Mouse (Mus musculus) myocyte (in vitro differentiated cells): ENCODE results near the gene Scn10a. TPM values are rescaled to one million over a fixed set of nuclear protein-coding genes. Genes with fewer than 3 reads are reported as not detected.

ENCODE experiments used
- H3K27me3 ChIP-seq: one replicate; pipeline ENCODE4 v1.6.1; 2011; ENCODE audit not compliant: control insufficient read depth, insufficient read depth, insufficient read length
- H3K36me3 ChIP-seq: one replicate; pipeline ENCODE4 v1.6.1; 2011; ENCODE audit not compliant: control insufficient read depth, insufficient read depth
- H3K4me2 ChIP-seq: one replicate; pipeline ENCODE4 v1.6.1; 2011; ENCODE audit warnings: low read depth, control low read depth
- H3K4me3 ChIP-seq: one replicate; pipeline ENCODE4 v1.5.1; 2011; ENCODE audit warnings: mild to moderate bottlenecking, control low read depth, moderate library complexity
- H3K79me2 ChIP-seq: one replicate; pipeline ENCODE4 v1.6.1; 2011; ENCODE audit not compliant: control insufficient read depth, insufficient read depth
- H3ac ChIP-seq: one replicate; pipeline ENCODE4 v1.6.1; 2011; ENCODE audit not compliant: control insufficient read depth, insufficient read length
- CEBPB ChIP-seq: IDR thresholded peaks from 2 replicates; pipeline ENCODE4 v1.6.1; 2011; ENCODE audit warnings: mild to moderate bottlenecking, moderate library complexity; ENCODE audit not compliant: poor library complexity, insufficient read depth, severe bottlenecking
- E2F4 ChIP-seq: IDR thresholded peaks from one replicate; pipeline ENCODE4 v1.6.1; 2011; ENCODE audit warnings: mild to moderate bottlenecking, control low read depth, moderate library complexity; ENCODE audit not compliant: insufficient read depth
- MAX ChIP-seq: IDR thresholded peaks from one replicate; pipeline ENCODE4 v1.6.1; 2011; ENCODE audit warnings: low read depth, mild to moderate bottlenecking, control low read depth
- MYOD1 ChIP-seq, 3 experiments: IDR thresholded peaks; one replicate each; pipeline ENCODE4 v1.6.1; 2011; ENCODE audit warnings: control low read depth in 2 of 3, low read depth in 2 of 3, mild to moderate bottlenecking in 2 of 3, moderate library complexity in 1 of 3; ENCODE audit not compliant: insufficient read length in 2 of 3, control insufficient read depth in 1 of 3
- MYOG ChIP-seq, 3 experiments: IDR thresholded peaks; one replicate each; pipeline ENCODE4 v1.6.1; 2011; ENCODE audit warnings: control low read depth in 2 of 3, low read depth in 2 of 3, mild to moderate bottlenecking in 2 of 3; ENCODE audit not compliant: insufficient read length in 2 of 3, control insufficient read depth in 1 of 3, insufficient read depth in 1 of 3
- POLR2A ChIP-seq: IDR thresholded peaks from one replicate; pipeline ENCODE4 v1.6.1; 2011; ENCODE audit warnings: low read depth, mild to moderate bottlenecking, control low read depth, moderate library complexity; ENCODE audit not compliant: insufficient read length
- POLR2AphosphoS2 ChIP-seq: IDR thresholded peaks from one replicate; pipeline ENCODE4 v1.6.1; 2011; ENCODE audit warnings: low read depth, control low read depth; ENCODE audit not compliant: insufficient read length
- REST ChIP-seq: IDR thresholded peaks from one replicate; pipeline ENCODE4 v1.6.1; 2011; ENCODE audit warnings: mild to moderate bottlenecking, control low read depth, moderate library complexity; ENCODE audit not compliant: insufficient read depth, insufficient read length
- SRF ChIP-seq: IDR thresholded peaks from one replicate; pipeline ENCODE4 v1.6.1; 2011; ENCODE audit warnings: low read depth; ENCODE audit not compliant: control insufficient read depth, insufficient read length
- TCF12 ChIP-seq: IDR thresholded peaks from one replicate; pipeline ENCODE4 v1.6.1; 2011; ENCODE audit warnings: mild to moderate bottlenecking, control low read depth; ENCODE audit not compliant: poor library complexity, insufficient read depth, severe bottlenecking
- TCF3 ChIP-seq: IDR thresholded peaks from one replicate; pipeline ENCODE4 v1.6.1; 2011; ENCODE audit warnings: low read depth, control low read depth; ENCODE audit not compliant: insufficient read length
- USF1 ChIP-seq: IDR thresholded peaks from one replicate; pipeline ENCODE4 v1.6.1; 2011; ENCODE audit warnings: low read depth, mild to moderate bottlenecking, control low read depth, moderate library complexity
- polyA plus RNA-seq: library from polyadenylated mRNA; unstranded; fragments of >200 nt; fragmentation: generic; extraction: Trizol; gene quantifications from one replicate; pipeline ENCODE4 v1.2.1, GENCODE M21; 2012; ENCODE audit warnings: missing spikeins

The Scn10a gene
- polyA plus RNA-seq, 1 experiment: 1.6 TPM

GRCm38 (mm10) chr9:119631393-119631898 is 87.7 kb downstream of the Scn10a start:
- Histone ChIP-seq H3ac (no peak overlapping the region), H3K27me3 (no peaks in the 10 kb centered on the region), H3K4me3 (no peak overlapping the region), H3K4me2 (peak overlapping the region; percentile 80), H3K79me2 (no peaks in the 10 kb centered on the region), H3K36me3 (no peaks in the 10 kb centered on the region)
- TF ChIP-seq REST (no peak), CEBPB (no peak), MYOD1 (IDR thresholded peaks at IDR 0.05; ENCODE audit: control insufficient read depth in 1 of 3, insufficient read length in 2 of 3, low read depth in 2 of 3) (no peak), E2F4 (no peak), TCF12 (no peak)

DNA sequence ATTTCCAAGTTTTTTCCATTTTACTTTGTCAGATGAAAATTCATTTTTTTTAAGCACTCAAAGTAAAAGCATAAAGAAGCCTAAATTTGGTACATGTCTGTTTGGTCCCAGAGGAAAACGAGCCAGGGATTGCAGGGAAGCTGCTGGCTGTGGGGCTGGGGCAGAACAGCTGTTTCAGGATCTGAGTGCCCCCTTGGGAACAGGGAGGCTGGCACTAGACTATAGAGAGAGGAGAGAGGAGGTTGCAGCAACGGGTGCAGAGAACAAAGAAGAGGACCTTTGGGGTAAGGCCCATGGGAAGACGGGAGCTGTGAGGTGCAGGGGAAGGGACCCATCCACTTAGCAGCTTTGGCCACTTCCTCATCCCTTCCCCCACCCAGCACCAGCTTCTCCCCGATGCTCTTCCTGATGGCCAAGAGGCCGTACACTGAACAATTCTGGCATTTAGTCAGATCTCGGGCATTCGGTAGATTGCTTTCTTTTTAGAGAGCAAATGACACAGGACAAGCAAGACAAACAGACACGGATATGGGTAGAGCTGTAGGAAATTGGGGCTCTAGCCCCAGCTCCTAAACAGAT is 90.3 kb downstream of the Scn10a start:
- Histone ChIP-seq H3K4me2 (peak overlapping the region; percentile 58), H3K4me3 (no peak overlapping the region), H3K36me3 (no peaks in the 10 kb centered on the region), H3K79me2 (no peaks in the 10 kb centered on the region), H3ac (no peak overlapping the region), H3K27me3 (no peaks in the 10 kb centered on the region)
- TF ChIP-seq POLR2AphosphoS2 (no peak), MAX (no peak), USF1 (no peak), TCF3 (no peak), E2F4 (no peak), CEBPB (0 out of 2 replicates have a peak, but pooled peaks have one; percentile 44), SRF (no peak), REST (no peak), MYOG (IDR thresholded peaks at IDR 0.05; ENCODE audit: control insufficient read depth in 1 of 3, insufficient read depth in 1 of 3, insufficient read length in 2 of 3, low read depth in 2 of 3) (peak in 2 of 3 experiments; percentile 69 to 74), POLR2A (no peak), TCF12 (peak; percentile 71), MYOD1 (IDR thresholded peaks at IDR 0.05; ENCODE audit: control insufficient read depth in 1 of 3, insufficient read length in 2 of 3, low read depth in 2 of 3) (peak in 2 of 3 experiments; percentile 85 to 87)

DNA sequence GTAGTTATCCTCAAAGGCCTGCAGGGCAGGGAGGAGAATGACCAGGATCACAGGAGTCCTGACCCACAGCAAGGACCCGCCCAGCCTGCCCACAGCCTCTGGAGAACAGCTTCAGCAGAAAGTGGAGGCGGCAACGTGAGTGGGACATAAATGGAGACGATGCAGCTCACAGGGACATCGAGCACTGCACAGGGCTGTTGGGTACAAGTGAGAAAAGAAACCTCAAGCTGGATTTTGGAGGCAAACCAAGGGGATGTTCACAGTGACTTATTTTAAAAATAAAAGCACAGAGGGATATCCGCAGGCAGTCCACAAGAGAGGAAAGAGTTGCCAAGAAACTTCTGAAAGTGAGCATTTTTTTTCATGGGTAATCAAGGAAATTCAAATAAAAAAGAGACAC is 91.9 kb downstream of the Scn10a start:
- H3K79me2 ChIP-seq: no peaks in the 10 kb centered on the region
- no peaks in the 10 kb centered on the region for H3K36me3 ChIP-seq
- H3K4me2 ChIP-seq: no peak overlapping the region
- H3ac ChIP-seq: no peak overlapping the region
- TF ChIP-seq E2F4 (no peak), POLR2AphosphoS2 (no peak), CEBPB (no peak), TCF3 (no peak), POLR2A (no peak), MYOD1 (IDR thresholded peaks at IDR 0.05; ENCODE audit: control insufficient read depth in 1 of 3, insufficient read length in 2 of 3, low read depth in 2 of 3) (no peak), MYOG (IDR thresholded peaks at IDR 0.05; ENCODE audit: control insufficient read depth in 1 of 3, insufficient read depth in 1 of 3, insufficient read length in 2 of 3, low read depth in 2 of 3) (no peak), USF1 (no peak), REST (no peak), SRF (no peak), MAX (no peak), TCF12 (no peak)
- no peak overlapping the region for H3K4me3 ChIP-seq
- no peaks in the 10 kb centered on the region for H3K27me3 ChIP-seq

GRCm38 (mm10) chr9:119624151-119624550 is 95.0 kb downstream of the Scn10a start:
- TF ChIP-seq MYOD1 (IDR thresholded peaks at IDR 0.05; ENCODE audit: control insufficient read depth in 1 of 3, insufficient read length in 2 of 3, low read depth in 2 of 3) (no peak), SRF (no peak), MAX (no peak), POLR2AphosphoS2 (no peak)
- H3K4me2 ChIP-seq: no peak overlapping the region
- no peak overlapping the region for H3K4me3 ChIP-seq
- no peak overlapping the region for H3ac ChIP-seq
- no peaks in the 10 kb centered on the region for H3K79me2 ChIP-seq
- no peaks in the 10 kb centered on the region for H3K36me3 ChIP-seq
- no peaks in the 10 kb centered on the region for H3K27me3 ChIP-seq

- Histone ChIP-seq H3ac (no peak overlapping the region), H3K36me3 (no peaks in the 10 kb centered on the region), H3K4me2 (peak overlapping the region; percentile 29), H3K4me3 (no peak overlapping the region), H3K79me2 (no peaks in the 10 kb centered on the region), H3K27me3 (no peaks in the 10 kb centered on the region)
- TF ChIP-seq POLR2AphosphoS2 (no peak), MAX (no peak)
Observed at GRCm38 (mm10) chr9:119614798-119615197, 104.3 kb downstream of the Scn10a start.
